In the genomic region with DNA sequence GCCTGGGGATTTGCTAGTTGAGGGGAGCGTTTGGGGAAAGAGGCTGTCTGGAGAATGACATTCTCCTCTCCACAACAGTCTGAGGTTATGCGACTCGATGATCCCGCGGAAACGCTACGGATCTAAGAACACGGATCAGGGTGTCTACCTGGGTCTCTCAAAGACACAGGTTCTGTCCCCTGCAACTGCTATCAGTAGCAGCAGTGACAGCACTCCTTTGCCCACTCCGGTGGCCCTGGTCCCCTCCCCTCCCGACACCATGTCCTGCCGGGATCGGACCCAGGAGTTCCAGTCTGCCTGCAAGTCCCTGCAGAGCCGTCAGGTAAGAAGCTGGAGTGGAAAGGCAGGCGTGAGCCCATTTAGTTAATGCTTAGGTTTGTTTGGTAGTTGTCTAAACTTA, we compare ENCODE assay signal across 8 mouse cellular contexts. TPM values are rescaled to one million over a fixed set of nuclear protein-coding genes. Genes with fewer than 3 reads are reported as not detected.
A peak's percentile ranks its signal among the peaks of the same experiment; 100 is the strongest.
DNase-seq lines count a peak whose midpoint lies in the region; ATAC-seq and TF ChIP-seq lines count a peak whose summit lies in the region.

No protein-coding gene starts in this region.

- peak overlapping the region; percentile 80 for H3K4me2 ChIP-seq in intestine, postnatal 0 days (replicated peaks; ENCODE audit: low read depth)
- peak overlapping the region; percentile 97 for H3K4me2 ChIP-seq in neural tube, embryonic 14.5 days (ENCODE audit: low read depth, low read length)

- H3K4me1 ChIP-seq in spleen, adult 2 months (ENCODE audit: control insufficient read depth, insufficient read depth, insufficient read length): peaks cover 4% of the 10 kb centered on the region; the same call in 1 of the 2 replicates
- H3K4me1 ChIP-seq in intestine, postnatal 0 days (replicated peaks; ENCODE audit: control insufficient read depth, insufficient read depth, low read length): 0 out of 2 replicates have a peak, but pooled peaks cover 5% of the 10 kb centered on the region
- H3K4me1 ChIP-seq in neural tube, embryonic 14.5 days (ENCODE audit: control insufficient read depth, insufficient read depth, low read length): peaks cover 11% of the 10 kb centered on the region

- no peaks in the 10 kb centered on the region for H3K9me3 ChIP-seq in intestine, postnatal 0 days (ENCODE audit: control insufficient read depth)
- no peaks in the 10 kb centered on the region for H3K9me3 ChIP-seq in neural tube, embryonic 14.5 days (ENCODE audit: control insufficient read depth, low read length)

- peak overlapping the region; percentile 91 for H3K9ac ChIP-seq in intestine, postnatal 0 days (ENCODE audit: low read depth, low read length)
- H3K9ac ChIP-seq in neural tube, embryonic 14.5 days (replicated peaks; ENCODE audit: low read depth, low read length): peak overlapping the region; percentile 79

- H3K4me3 ChIP-seq in spleen, adult 2 months (ENCODE audit: extremely low read depth, insufficient read depth, insufficient read length): peak overlapping the region; percentile 96
- H3K4me3 ChIP-seq in intestine, postnatal 0 days (ENCODE audit: low read depth, low read length): peak overlapping the region; percentile 83
- H3K4me3 ChIP-seq in neural tube, embryonic 14.5 days (ENCODE audit: low read depth, low read length): peak overlapping the region; percentile 83

- peak overlapping the region; percentile 86 for H3K27ac ChIP-seq in spleen, adult 2 months (ENCODE audit: insufficient read depth, low read length)
- H3K27ac ChIP-seq in intestine, postnatal 0 days (ENCODE audit: low read depth, low read length): peak overlapping the region; percentile 93
- H3K27ac ChIP-seq in neural tube, embryonic 14.5 days (ENCODE audit: low read depth, low read length): peak overlapping the region; percentile 93; the same call in 1 of the 2 replicates

- 5% methylated on average over 14 of the region's 14 CpGs for WGBS in spleen, adult 2 months
- WGBS in intestine, postnatal 0 days: 5% methylated on average over 14 of the region's 14 CpGs
- WGBS in neural tube, embryonic 14.5 days: 22% methylated on average over 14 of the region's 14 CpGs

- no peak for ATAC-seq in intestine, postnatal 0 days
- ATAC-seq in neural tube, embryonic 14.5 days (ENCODE audit: low read depth): no peak

- TF ChIP-seq CTCF in spleen, adult 2 months (IDR thresholded peaks at IDR 0.05; ENCODE audit: extremely low read depth, insufficient read depth, insufficient read length, insufficient replicate concordance): no peak
- TF ChIP-seq CTCF in intestine, postnatal 0 days (IDR thresholded peaks at IDR 0.05; ENCODE audit: low read depth): no peak

- no peaks in the 10 kb centered on the region for H3K27me3 ChIP-seq in spleen, adult 2 months (ENCODE audit: control insufficient read depth, insufficient read depth, low read length)
- H3K27me3 ChIP-seq in intestine, postnatal 0 days (replicated peaks; ENCODE audit: control insufficient read depth, insufficient read depth, low read length): no peaks in the 10 kb centered on the region
- no peaks in the 10 kb centered on the region for H3K27me3 ChIP-seq in neural tube, embryonic 14.5 days (ENCODE audit: control insufficient read depth, insufficient read depth, low read length)

- H3K36me3 ChIP-seq in spleen, adult 2 months (ENCODE audit: control insufficient read depth, insufficient read depth, low read length): peaks cover 30% of the 10 kb centered on the region
- H3K36me3 ChIP-seq in intestine, postnatal 0 days (ENCODE audit: control insufficient read depth, insufficient read depth): peaks cover 62% of the 10 kb centered on the region
- H3K36me3 ChIP-seq in neural tube, embryonic 14.5 days (ENCODE audit: control insufficient read depth, insufficient read depth, low read length): peaks cover 49% of the 10 kb centered on the region

- no peak for TF ChIP-seq POLR2A in spleen, adult 2 months (IDR thresholded peaks at IDR 0.05; ENCODE audit: low read depth, low read length)

- DNase-seq in adrenal gland, postnatal 14 days: peak; percentile 46
- DNase-seq in adrenal gland, postnatal 25 days: no peak
- no peak for DNase-seq in spleen, adult 2 months (ENCODE audit: low read depth in 1 of 2, low spot score in 2 of 2)
- DNase-seq in spleen, adult 18-20 months: no peak
- DNase-seq in retina, embryonic 14.5 days (ENCODE audit: low spot score): no peak
- DNase-seq in B cell, adult 2 months: no peak

RNA-seq across cellular contexts. Expression of a gene that starts 1.0 kb away (rescaled TPM):
- 77.9 and 90.8 TPM in 2 replicates for total RNA-seq in adrenal gland, postnatal 14 days (2021)
- 92.3 and 106 TPM in 2 replicates for total RNA-seq in adrenal gland, postnatal 25 days (2021)
- polyA plus RNA-seq in spleen, adult 2 months (2012; rRNA removed): 52.8 and 53.0 TPM in 2 replicates
- polyA plus RNA-seq in intestine, postnatal 0 days (2015; fragmentation: Nextera tagmentation; extraction: Ambion mirVana): 83.4 and 89.2 TPM in 2 replicates
- polyA plus RNA-seq in neural tube, embryonic 14.5 days (2014; fragmentation: Nextera tagmentation; extraction: Ambion mirVana): 115 and 120 TPM in 2 replicates

RNA-seq across cellular contexts. Expression of a gene that starts 1.7 kb away (rescaled TPM):
- 2.3 and 2.4 TPM in 2 replicates for total RNA-seq in adrenal gland, postnatal 14 days (2021)
- total RNA-seq in adrenal gland, postnatal 25 days (2021): 2.6 and 2.8 TPM in 2 replicates
- polyA plus RNA-seq in spleen, adult 2 months (2012; rRNA removed): not detected in 2 replicates
- polyA plus RNA-seq in intestine, postnatal 0 days (2015; fragmentation: Nextera tagmentation; extraction: Ambion mirVana): 0.50 and 0.56 TPM in 2 replicates
- polyA plus RNA-seq in neural tube, embryonic 14.5 days (2014; fragmentation: Nextera tagmentation; extraction: Ambion mirVana): 1.8 and 2.6 TPM in 2 replicates

RNA-seq across cellular contexts. Expression of a gene that starts 6.5 kb away (rescaled TPM):
- 50.8 and 68.2 TPM in 2 replicates for total RNA-seq in adrenal gland, postnatal 14 days (2021)
- total RNA-seq in adrenal gland, postnatal 25 days (2021): 52.0 and 57.7 TPM in 2 replicates
- polyA plus RNA-seq in spleen, adult 2 months (2012; rRNA removed): 26.2 and 30.2 TPM in 2 replicates
- polyA plus RNA-seq in intestine, postnatal 0 days (2015; fragmentation: Nextera tagmentation; extraction: Ambion mirVana): 32.8 and 33.4 TPM in 2 replicates
- polyA plus RNA-seq in neural tube, embryonic 14.5 days (2014; fragmentation: Nextera tagmentation; extraction: Ambion mirVana): 88.5 and 91.5 TPM in 2 replicates

RNA-seq across cellular contexts. Expression of a gene that starts 14.7 kb away (rescaled TPM):
- total RNA-seq in adrenal gland, postnatal 14 days (2021): 110 and 120 TPM in 2 replicates
- 128 and 179 TPM in 2 replicates for total RNA-seq in adrenal gland, postnatal 25 days (2021)
- 80.2 and 104 TPM in 2 replicates for polyA plus RNA-seq in spleen, adult 2 months (2012; rRNA removed)
- polyA plus RNA-seq in intestine, postnatal 0 days (2015; fragmentation: Nextera tagmentation; extraction: Ambion mirVana): 54.5 and 57.2 TPM in 2 replicates
- 120 and 140 TPM in 2 replicates for polyA plus RNA-seq in neural tube, embryonic 14.5 days (2014; fragmentation: Nextera tagmentation; extraction: Ambion mirVana)

RNA-seq across cellular contexts. Expression of a gene that starts 19.0 kb away (rescaled TPM):
- 178 and 199 TPM in 2 replicates for total RNA-seq in adrenal gland, postnatal 14 days (2021)
- total RNA-seq in adrenal gland, postnatal 25 days (2021): 269 and 403 TPM in 2 replicates
- polyA plus RNA-seq in spleen, adult 2 months (2012; rRNA removed): 122 and 129 TPM in 2 replicates
- polyA plus RNA-seq in intestine, postnatal 0 days (2015; fragmentation: Nextera tagmentation; extraction: Ambion mirVana): 237 and 283 TPM in 2 replicates
- polyA plus RNA-seq in neural tube, embryonic 14.5 days (2014; fragmentation: Nextera tagmentation; extraction: Ambion mirVana): 145 and 163 TPM in 2 replicates
